Mouse (Mus musculus): Measurements from ENCODE around the gene Cd59a.

DNA sequence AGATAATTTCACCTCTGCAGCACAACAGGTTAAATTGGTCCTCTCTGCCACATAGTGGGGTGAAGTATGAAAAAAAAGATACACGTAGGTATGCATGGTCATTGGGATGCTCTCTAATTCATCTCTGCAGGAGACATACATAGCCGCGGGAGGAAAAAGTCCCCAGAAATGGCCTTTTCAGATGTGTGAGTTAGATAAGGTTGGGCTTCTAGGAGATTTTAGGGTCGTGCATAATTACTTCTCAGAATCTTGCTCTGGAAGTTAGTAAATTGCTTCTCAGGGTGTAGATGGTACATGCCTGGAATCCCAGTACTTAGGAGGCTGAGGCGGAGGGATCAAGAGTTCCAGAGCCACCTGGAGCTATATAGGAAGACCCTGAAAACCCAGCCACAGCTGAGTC is 28.5 kb downstream of the Cd59a start:
- no peak for TF ChIP-seq CTCF (conservative IDR thresholded peaks at IDR 0.05; ENCODE audit: insufficient read depth, insufficient read length, low read depth, low read length)
- no peak for TF ChIP-seq POLR2A (IDR thresholded peaks at IDR 0.05; ENCODE audit: low read depth, low read length)
